Mouse (Mus musculus) heart, embryonic 16.5 days (tissue): ENCODE results near the gene 1700123O20Rik. TPM values are rescaled to one million over a fixed set of nuclear protein-coding genes. Genes with fewer than 3 reads are reported as not detected.
A peak's percentile ranks its signal among the peaks of the same experiment; 100 is the strongest.

Source experiments
- ATAC-seq: fragments of 200-750 bp; cut with Nextera tagmentation; replicated peaks from 2 replicates; pipeline ENCODE4 v1.8.0; 2017; ENCODE audit warnings: moderate number of reproducible peaks; ENCODE audit not compliant: insufficient read depth, low FRiP score; ENCODE audit errors: extremely low read depth
- H3K27ac ChIP-seq: fragments of 300-500 bp; sonication (generic); 2 replicates; pipeline ENCODE4 v1.5.1; 2014; ENCODE audit warnings: mild to moderate bottlenecking, low read length, control low read depth, moderate library complexity
- H3K27me3 ChIP-seq: fragments of 300-500 bp; sonication (generic); 2 replicates; pipeline ENCODE4 v1.6.1; 2014; ENCODE audit warnings: low read length, mixed read lengths; ENCODE audit not compliant: control insufficient read depth, insufficient read depth
- H3K36me3 ChIP-seq: fragments of 300-500 bp; sonication (generic); 2 replicates; pipeline ENCODE4 v1.6.1; 2014; ENCODE audit not compliant: control insufficient read depth, insufficient read depth
- H3K4me1 ChIP-seq: fragments of 300-500 bp; sonication (generic); 2 replicates; pipeline ENCODE4 v1.6.1; 2014; ENCODE audit warnings: low read length, mixed read lengths; ENCODE audit not compliant: control insufficient read depth, insufficient read depth
- H3K4me2 ChIP-seq: fragments of 300-500 bp; sonication (generic); 2 replicates; pipeline ENCODE4 v1.6.1; 2014; ENCODE audit warnings: low read depth, mild to moderate bottlenecking, control low read depth, low read length
- H3K4me3 ChIP-seq: fragments of 300-500 bp; sonication (generic); 2 replicates; pipeline ENCODE4 v1.5.1; 2014; ENCODE audit warnings: mild to moderate bottlenecking, control low read depth, low read length
- H3K9ac ChIP-seq: fragments of 300-500 bp; sonication (generic); 2 replicates; pipeline ENCODE4 v1.6.1; 2014; ENCODE audit warnings: low read length, control low read depth
- H3K9me3 ChIP-seq: fragments of 300-500 bp; sonication (generic); replicated peaks from 2 replicates; pipeline ENCODE4 v1.6.1; 2016; ENCODE audit warnings: low read length; ENCODE audit not compliant: control insufficient read depth
- WGBS: fragments of 180-500 bp; shearing (Covaris S2); extraction: QIAGEN DNeasy Blood & Tissue Kit; methylation state at CpG from one replicate; pipeline ENCODE4 v1.1.7; 2014; 5-methylcytosine and 5-hydroxymethylcytosine counted together
- polyA plus RNA-seq: library from polyadenylated mRNA; unstranded; fragments of >200 nt; fragmentation: Nextera tagmentation; extraction: Ambion mirVana; gene quantifications from 2 replicates; pipeline ENCODE4 v1.2.1, GENCODE M21; 2015

The 1700123O20Rik gene
- 42.8 and 49.8 TPM in 2 replicates for polyA plus RNA-seq

DNA sequence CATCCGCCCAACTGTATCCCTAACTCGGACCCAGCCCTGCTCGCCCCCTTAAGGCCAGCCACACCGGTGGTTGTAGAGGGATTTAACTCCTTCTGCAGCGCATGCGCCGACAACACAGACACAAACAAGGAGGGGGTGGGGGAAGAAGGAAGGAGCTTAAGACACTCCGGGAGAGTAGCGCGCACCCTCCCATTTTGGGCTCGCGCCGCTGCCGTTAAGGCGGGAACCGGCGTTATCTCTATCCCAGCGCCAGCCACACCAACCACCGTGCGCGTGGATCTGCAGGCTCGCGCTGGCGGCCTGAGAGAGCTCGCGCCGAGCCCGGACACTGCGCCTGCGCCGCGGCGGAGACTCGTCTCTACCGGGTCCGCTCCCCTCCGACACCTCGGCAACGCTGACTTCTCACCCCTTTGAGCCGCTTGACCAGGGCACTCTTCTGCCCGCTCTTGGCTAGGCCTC lies at the start of gene 1700123O20Rik:
1700123O20Rik (plus strand) TSS at position 154 of the 459 bp plus-strand sequence.
- no peaks in the 10 kb centered on the region for H3K9me3 ChIP-seq
- 0% methylated on average over 41 of the region's 41 CpGs for WGBS
- no peaks in the 10 kb centered on the region for H3K27me3 ChIP-seq
- ATAC-seq = peak; percentile 72
- peak within 1 kb of the TSS; percentile 100 for H3K9ac ChIP-seq
- H3K27ac ChIP-seq = peak within 1 kb of the TSS; percentile 99
- H3K4me2 ChIP-seq = peak within 1 kb of the TSS; percentile 92
- peaks cover 27% of the 10 kb centered on the region for H3K4me1 ChIP-seq
- peak within 1 kb of the TSS; percentile 96 for H3K4me3 ChIP-seq
- H3K36me3 ChIP-seq = peaks cover 19% of the 10 kb centered on the region

DNA sequence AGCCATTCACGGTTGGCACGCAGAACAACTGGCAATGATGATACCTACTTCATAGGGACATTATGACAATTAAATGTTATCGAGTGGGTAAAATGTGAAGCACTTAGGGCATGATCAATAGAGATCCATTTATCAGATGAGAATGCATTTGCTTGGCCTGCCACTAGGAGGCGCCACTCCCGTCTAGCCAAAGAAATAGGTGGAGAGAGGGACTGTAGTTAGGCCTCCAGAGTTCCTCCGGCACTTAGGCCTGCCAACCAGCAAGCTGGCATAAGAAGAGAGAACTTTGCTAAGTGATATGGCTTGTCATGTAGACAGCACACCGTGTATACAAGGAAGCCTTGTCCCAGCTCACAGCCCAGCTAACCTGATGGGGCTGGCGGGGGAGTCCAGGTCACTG lies 49.1 kb upstream of the 1700123O20Rik start:
- Histone ChIP-seq H3K27ac (no peak overlapping the region), H3K4me2 (no peak overlapping the region), H3K9me3 (no peaks in the 10 kb centered on the region), H3K27me3 (0 out of 2 replicates have a peak, but pooled peaks cover 2% of the 10 kb centered on the region), H3K4me3 (no peak overlapping the region), H3K4me1 (peaks cover 3% of the 10 kb centered on the region), H3K9ac (no peak overlapping the region), H3K36me3 (peaks cover 11% of the 10 kb centered on the region)
- 53% methylated on average over 8 of the region's 8 CpGs for WGBS
- ATAC-seq = no peak

- WGBS = 60% methylated on average over 5 of the region's 5 CpGs
- Histone ChIP-seq H3K36me3 (peaks cover 10% of the 10 kb centered on the region), H3K4me1 (peaks cover 3% of the 10 kb centered on the region), H3K9ac (no peak overlapping the region), H3K9me3 (no peaks in the 10 kb centered on the region), H3K4me2 (no peak overlapping the region), H3K27me3 (0 out of 2 replicates have a peak, but pooled peaks cover 2% of the 10 kb centered on the region), H3K27ac (no peak overlapping the region), H3K4me3 (no peak overlapping the region)
- no peak for ATAC-seq
These were observed 47.8 kb upstream of the 1700123O20Rik start for GRCm38 (mm10) chr14:54638210-54638609.

- Histone ChIP-seq H3K27ac (no peak overlapping the region), H3K36me3 (peaks cover 27% of the 10 kb centered on the region), H3K9me3 (no peaks in the 10 kb centered on the region), H3K4me3 (no peak overlapping the region), H3K27me3 (0 out of 2 replicates have a peak, but pooled peaks cover 2% of the 10 kb centered on the region), H3K9ac (no peak overlapping the region), H3K4me1 (peaks cover 3% of the 10 kb centered on the region), H3K4me2 (peak overlapping the region; percentile 1; the same call in 1 of the 2 replicates)
- 46% methylated on average over 4 of the region's 4 CpGs for WGBS
- ATAC-seq = no peak
These were observed 45.9 kb upstream of the 1700123O20Rik start for GRCm38 (mm10) chr14:54640121-54640520.

- H3K9me3 ChIP-seq = no peaks in the 10 kb centered on the region
- peak within 1 kb of the TSS; percentile 80 for H3K4me3 ChIP-seq
- H3K9ac ChIP-seq = peak within 1 kb of the TSS; percentile 88
- peaks cover 3% of the 10 kb centered on the region for H3K4me1 ChIP-seq
- peak within 1 kb of the TSS; percentile 99 for H3K4me2 ChIP-seq
- peaks cover 35% of the 10 kb centered on the region for H3K36me3 ChIP-seq
- WGBS = 0% methylated on average over 27 of the region's 28 CpGs
- H3K27ac ChIP-seq = peak within 1 kb of the TSS; percentile 68
- no peak for ATAC-seq
- 0 out of 2 replicates have a peak, but pooled peaks cover 2% of the 10 kb centered on the region for H3K27me3 ChIP-seq
These were observed 45.1 kb upstream of the 1700123O20Rik start, which contains the start of gene Gm17606 for GRCm38 (mm10) chr14:54640946-54641304. Gene Gm17606 (plus strand): TSS chr14:54640952.

DNA sequence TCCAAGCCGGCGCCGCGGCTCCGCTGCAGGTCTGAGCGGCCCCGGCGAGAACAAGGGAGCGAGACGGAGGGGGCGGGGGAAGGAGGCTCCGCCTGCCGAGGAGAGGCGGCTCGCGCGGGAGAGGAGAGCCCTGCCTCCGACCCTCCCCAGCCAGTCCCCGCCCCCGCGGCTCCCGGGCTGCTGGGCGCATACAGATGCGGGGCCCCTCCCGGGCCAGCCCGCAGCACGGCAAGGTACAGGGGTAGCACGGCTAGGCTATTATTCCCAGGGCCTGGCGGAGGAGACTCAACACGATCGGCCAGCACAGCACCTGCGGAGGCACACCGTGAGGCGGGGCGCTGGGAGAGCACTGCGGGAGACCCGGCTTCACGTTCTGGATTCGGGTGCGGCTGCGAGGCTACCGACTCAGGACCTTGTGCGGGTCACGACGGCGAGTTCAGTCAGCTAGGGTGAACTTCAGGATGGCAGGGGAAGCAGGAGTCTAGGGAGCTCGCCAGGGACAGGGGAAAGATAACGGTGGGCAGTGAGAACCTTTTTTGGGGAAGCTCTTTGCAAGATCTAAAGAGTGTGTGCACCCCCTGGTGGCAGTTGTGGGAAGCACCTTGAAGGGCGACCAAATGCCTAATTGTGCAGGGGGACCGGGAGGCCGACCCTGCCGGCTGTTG lies 44.6 kb upstream of the 1700123O20Rik start, which contains the start of gene Cdh24:
Cdh24 (minus strand) TSS at position 60 of the 665 bp plus-strand sequence.
- Histone ChIP-seq H3K9me3 (no peaks in the 10 kb centered on the region), H3K36me3 (peaks cover 40% of the 10 kb centered on the region), H3K27me3 (0 out of 2 replicates have a peak, but pooled peaks cover 2% of the 10 kb centered on the region), H3K4me2 (peak within 1 kb of the TSS; percentile 99), H3K4me1 (peaks cover 3% of the 10 kb centered on the region), H3K4me3 (peak within 1 kb of the TSS; percentile 80), H3K27ac (peak within 1 kb of the TSS; percentile 68), H3K9ac (peak within 1 kb of the TSS; percentile 88)
- WGBS = under 1% methylated on average over 51 of the region's 52 CpGs
- ATAC-seq = peak; percentile 92

- Histone ChIP-seq H3K9me3 (no peaks in the 10 kb centered on the region), H3K4me3 (no peak overlapping the region), H3K27ac (no peak overlapping the region), H3K9ac (no peak overlapping the region), H3K27me3 (0 out of 2 replicates have a peak, but pooled peaks cover 2% of the 10 kb centered on the region), H3K4me1 (peaks cover 3% of the 10 kb centered on the region), H3K36me3 (peaks cover 46% of the 10 kb centered on the region), H3K4me2 (no peak overlapping the region)
- WGBS = 78% methylated on average over 25 of the region's 25 CpGs
- ATAC-seq = no peak
These were observed 43.6 kb upstream of the 1700123O20Rik start for GRCm38 (mm10) chr14:54642224-54642944.

DNA sequence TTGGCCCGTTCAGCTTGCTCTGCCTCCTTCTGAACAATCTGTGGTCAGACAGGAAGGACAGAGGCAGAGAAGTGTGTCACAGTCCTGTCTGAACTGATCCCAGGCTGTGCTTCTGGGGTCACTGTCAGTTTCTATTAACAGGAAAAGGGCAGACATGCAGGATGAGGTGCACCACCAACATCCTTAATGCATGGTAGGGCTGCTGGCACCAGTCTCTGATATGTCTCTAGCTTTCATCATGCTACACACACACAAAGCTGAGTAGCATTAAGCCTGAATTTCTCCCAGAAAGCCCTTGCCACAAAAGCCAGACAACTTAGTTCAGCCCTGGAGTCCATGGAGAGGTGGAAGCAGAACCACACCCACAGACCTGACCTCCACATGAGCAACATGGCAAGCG lies 43.0 kb upstream of the 1700123O20Rik start:
- Histone ChIP-seq H3K4me2 (no peak overlapping the region), H3K27ac (no peak overlapping the region), H3K27me3 (0 out of 2 replicates have a peak, but pooled peaks cover 2% of the 10 kb centered on the region), H3K36me3 (peaks cover 52% of the 10 kb centered on the region), H3K9ac (no peak overlapping the region), H3K4me3 (no peak overlapping the region), H3K9me3 (no peaks in the 10 kb centered on the region), H3K4me1 (peaks cover 3% of the 10 kb centered on the region)
- no peak for ATAC-seq
- WGBS = 85% methylated on average over 2 of the region's 2 CpGs

DNA sequence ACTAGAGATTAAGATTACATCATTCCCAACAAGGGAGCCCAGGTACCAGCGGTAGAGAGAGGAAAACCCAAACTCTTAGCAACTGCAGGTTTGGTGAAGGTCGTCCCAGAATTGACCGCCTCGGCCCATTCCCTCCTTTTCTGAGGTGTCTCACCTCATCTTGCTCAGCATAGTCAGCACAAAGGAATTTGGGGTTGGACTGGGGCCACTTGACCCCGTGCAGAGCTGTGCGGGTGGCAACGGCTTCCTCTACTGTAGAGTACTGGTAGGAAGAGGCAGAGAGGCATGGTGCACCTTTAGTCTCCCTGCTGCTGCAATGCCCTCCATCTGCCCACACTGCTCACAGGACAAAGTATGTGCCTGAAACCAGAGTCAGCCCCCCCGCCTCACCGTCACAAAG lies 41.7 kb upstream of the 1700123O20Rik start:
- WGBS = 73% methylated on average over 9 of the region's 9 CpGs
- no peak overlapping the region for H3K4me2 ChIP-seq
- H3K9me3 ChIP-seq = no peaks in the 10 kb centered on the region
- H3K4me3 ChIP-seq = no peak overlapping the region
- H3K27me3 ChIP-seq = no peaks in the 10 kb centered on the region
- ATAC-seq = no peak
- peaks cover 3% of the 10 kb centered on the region for H3K4me1 ChIP-seq
- H3K27ac ChIP-seq = no peak overlapping the region
- peaks cover 62% of the 10 kb centered on the region for H3K36me3 ChIP-seq
- H3K9ac ChIP-seq = no peak overlapping the region
